Mouse (Mus musculus): ENCODE results near the gene Slc6a12. TPM values are rescaled to one million over a fixed set of nuclear protein-coding genes. Genes with fewer than 3 reads are reported as not detected.

The Slc6a12 gene
- total RNA-seq, 2 experiments from 2014 or later = 0.93 to 2.1 TPM

- Histone ChIP-seq H3K4me3 (no peak overlapping the region), H3K27ac (no peak overlapping the region)
- DNase-seq (ENCODE audit: low spot score in 2 of 2) = no peak
- no peak for TF ChIP-seq CTCF (conservative IDR thresholded peaks at IDR 0.05)
Measured at GRCm38 (mm10) chr6:121326486-121327069, 16.3 kb upstream of the Slc6a12 start.

- peak in 1 of 2 experiments; percentile 33 for DNase-seq (ENCODE audit: low spot score in 2 of 2)
- TF ChIP-seq CTCF (conservative IDR thresholded peaks at IDR 0.05) = no peak
- Histone ChIP-seq H3K27ac (no peak overlapping the region), H3K4me3 (no peak overlapping the region)
Measured at GRCm38 (mm10) chr6:121328417-121328884, 14.4 kb upstream of the Slc6a12 start.

DNA sequence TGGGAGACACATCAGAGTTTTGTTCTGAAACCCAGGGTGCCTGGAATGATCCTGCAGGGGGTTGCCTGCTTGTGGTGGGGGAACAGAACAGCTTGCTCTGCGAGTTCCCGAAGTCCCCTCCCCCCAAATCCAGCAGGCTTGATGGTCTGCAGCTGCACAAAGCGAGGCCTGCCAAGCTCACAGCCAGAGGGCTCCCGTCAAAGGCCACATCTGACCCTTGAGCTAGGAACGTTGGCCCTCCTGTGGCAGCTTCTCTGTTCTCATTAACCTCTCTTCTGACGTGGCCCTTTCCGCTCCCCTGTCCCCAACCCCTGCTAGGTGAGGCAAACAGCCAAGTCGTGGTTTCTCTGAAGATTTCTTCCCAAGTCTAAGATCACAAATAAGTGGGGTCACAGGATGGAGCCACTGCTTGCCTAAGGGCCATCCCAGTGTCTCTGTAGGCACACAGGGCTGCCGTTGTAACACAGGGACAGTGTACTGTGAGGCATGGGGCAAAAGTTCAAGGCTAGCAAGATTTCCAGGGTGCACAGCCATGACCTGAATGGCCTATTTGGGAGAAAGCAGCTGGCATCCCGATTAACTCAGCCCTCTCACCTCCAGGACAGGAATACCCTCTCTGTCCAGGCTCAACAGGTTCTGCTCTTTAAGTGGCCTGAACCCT, 12.9 kb upstream of the Slc6a12 start:
- no peak overlapping the region for H3K4me3 ChIP-seq
- no peak for DNase-seq (ENCODE audit: low spot score in 2 of 2)
- H3K27ac ChIP-seq = no peak overlapping the region
- TF ChIP-seq CTCF (conservative IDR thresholded peaks at IDR 0.05) = peak; percentile 12; the same call in 1 of the 2 replicates

GRCm38 (mm10) chr6:121335841-121336240, 7.0 kb upstream of the Slc6a12 start:
- no peak overlapping the region for H3K27ac ChIP-seq
- no peak overlapping the region for H3K4me3 ChIP-seq
- no peak for TF ChIP-seq CTCF (conservative IDR thresholded peaks at IDR 0.05)
- no peak for DNase-seq (ENCODE audit: low spot score in 2 of 2)

- no peak overlapping the region for H3K4me3 ChIP-seq
- DNase-seq (ENCODE audit: low spot score in 2 of 2) = no peak
- TF ChIP-seq CTCF (conservative IDR thresholded peaks at IDR 0.05) = no peak
- H3K27ac ChIP-seq = no peak overlapping the region
Measured at GRCm38 (mm10) chr6:121336558-121336957, 6.3 kb upstream of the Slc6a12 start.

- no peak for TF ChIP-seq CTCF (conservative IDR thresholded peaks at IDR 0.05)
- DNase-seq (ENCODE audit: low spot score in 2 of 2) = no peak
- Histone ChIP-seq H3K27ac (no peak overlapping the region), H3K4me3 (no peak overlapping the region)
Measured at GRCm38 (mm10) chr6:121337229-121337628, 5.6 kb upstream of the Slc6a12 start.

DNA sequence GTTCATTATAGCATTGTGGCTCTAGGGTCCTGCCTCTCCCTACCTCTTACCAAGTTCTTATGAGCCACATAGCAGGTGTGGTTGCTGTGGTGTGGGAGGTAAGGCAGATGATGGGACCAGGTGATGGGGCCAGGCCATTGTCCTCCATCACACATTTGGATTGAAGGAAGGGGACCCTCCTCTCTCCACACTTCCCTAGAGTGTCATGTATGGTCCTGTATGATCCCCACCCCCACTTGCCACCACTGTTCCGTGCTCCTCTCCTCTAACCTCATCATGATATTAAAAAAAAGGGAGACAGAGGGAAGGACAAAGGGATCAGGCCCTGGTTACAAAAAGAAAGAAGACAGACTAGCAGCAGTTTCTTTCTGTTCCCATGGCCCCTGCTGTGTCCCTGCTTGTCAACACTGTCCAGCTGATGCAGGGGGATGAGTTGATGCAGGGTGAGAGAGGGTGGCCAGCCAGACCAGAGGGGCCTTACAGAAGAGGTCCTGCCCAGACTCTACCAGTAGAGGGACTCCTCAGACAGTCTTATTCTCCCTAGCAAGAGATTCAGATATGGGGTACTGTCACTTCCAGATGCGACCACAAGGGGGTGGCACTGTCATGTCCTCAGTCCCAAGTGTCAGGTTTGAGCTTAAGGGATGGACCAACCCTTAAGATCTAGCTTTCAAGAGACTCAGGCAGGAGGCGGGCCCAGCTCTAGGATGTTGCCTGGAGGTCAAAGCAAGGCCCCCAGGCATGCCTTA, 4.9 kb upstream of the Slc6a12 start:
- no peak overlapping the region for H3K4me3 ChIP-seq
- DNase-seq (ENCODE audit: low spot score in 2 of 2) = peak; percentile 72 to 85
- peak; percentile 94 for TF ChIP-seq CTCF (conservative IDR thresholded peaks at IDR 0.05)

DNA sequence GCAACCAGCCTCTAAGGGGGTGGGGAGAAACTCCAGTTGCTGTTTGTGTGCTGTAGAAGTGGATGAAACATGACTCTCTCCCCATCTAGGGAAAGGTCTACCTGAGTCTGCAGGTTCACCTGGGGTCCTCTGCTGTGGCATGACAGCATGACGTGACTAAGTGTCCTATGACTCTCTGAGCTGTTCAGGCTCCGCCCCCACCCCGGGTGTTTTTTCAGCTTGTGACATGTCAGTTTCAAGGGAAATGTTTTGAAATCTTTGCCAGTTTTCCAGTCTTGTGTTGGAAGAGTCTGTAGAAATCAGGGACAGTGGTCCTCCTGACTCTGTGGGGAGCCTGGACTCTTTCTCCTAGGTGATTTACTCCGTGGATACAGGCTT, 4.4 kb upstream of the Slc6a12 start:
- no peak overlapping the region for H3K4me3 ChIP-seq
- DNase-seq (ENCODE audit: low spot score in 2 of 2) = no peak
- TF ChIP-seq CTCF (conservative IDR thresholded peaks at IDR 0.05) = no peak
- H3K27ac ChIP-seq = no peak overlapping the region

More for the DNA sequence above, 4.9 kb upstream of the Slc6a12 start:
- H3K27ac ChIP-seq = no peak overlapping the region

DNA sequence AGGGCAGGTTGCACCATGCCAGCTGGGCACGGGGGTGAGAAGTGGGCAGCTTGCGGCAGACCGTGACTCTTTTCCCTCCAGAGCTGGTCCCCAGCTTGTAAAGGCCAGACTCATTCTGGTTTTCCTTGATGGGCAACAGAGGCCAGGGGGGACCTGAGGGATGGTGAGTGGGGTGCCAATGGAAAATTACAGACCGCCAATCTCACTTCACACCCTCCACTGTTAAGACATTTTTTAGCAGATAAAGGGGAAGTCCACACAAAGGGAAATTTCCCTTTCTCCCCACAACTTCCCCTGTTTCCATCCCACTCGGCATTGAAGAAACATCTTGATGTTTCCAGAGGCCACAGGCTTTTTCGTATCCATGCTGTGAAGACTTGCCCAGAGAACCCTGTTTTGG, 1.2 kb upstream of the Slc6a12 start:
- H3K27ac ChIP-seq = no peak overlapping the region
- no peak for TF ChIP-seq CTCF (conservative IDR thresholded peaks at IDR 0.05)

GRCm38 (mm10) chr6:121343771-121344123, 871 bp downstream of the Slc6a12 start:
- Histone ChIP-seq H3K4me3 (no peak overlapping the region), H3K27ac (no peak overlapping the region)
- TF ChIP-seq CTCF (conservative IDR thresholded peaks at IDR 0.05) = no peak
- no peak for DNase-seq (ENCODE audit: low spot score in 2 of 2)

More for the DNA sequence above, 1.2 kb upstream of the Slc6a12 start:
- no peak for DNase-seq (ENCODE audit: low spot score in 2 of 2)
- no peak overlapping the region for H3K4me3 ChIP-seq

GRCm38 (mm10) chr6:121344329-121344728, 1.5 kb downstream of the Slc6a12 start:
- Histone ChIP-seq H3K27ac (no peak overlapping the region), H3K4me3 (no peak overlapping the region)
- TF ChIP-seq CTCF (conservative IDR thresholded peaks at IDR 0.05) = no peak
- no peak for DNase-seq (ENCODE audit: low spot score in 2 of 2)

- Histone ChIP-seq H3K27ac (no peak overlapping the region), H3K4me3 (no peak overlapping the region)
- TF ChIP-seq CTCF (conservative IDR thresholded peaks at IDR 0.05) = no peak
- DNase-seq (ENCODE audit: low spot score in 2 of 2) = no peak
Measured at GRCm38 (mm10) chr6:121346428-121346827, 3.6 kb downstream of the Slc6a12 start.

- TF ChIP-seq CTCF (conservative IDR thresholded peaks at IDR 0.05) = no peak
- Histone ChIP-seq H3K4me3 (no peak overlapping the region), H3K27ac (no peak overlapping the region)
- DNase-seq (ENCODE audit: low spot score in 2 of 2) = no peak
Measured at GRCm38 (mm10) chr6:121352276-121352675, 9.4 kb downstream of the Slc6a12 start.

All from layer of hippocampus, adult 2 months (tissue).